In genomic region chr7:71746118-71746897, GRCm38 (mm10) we compare ENCODE assay signal across 23 mouse cellular contexts.
DNase-seq lines count a peak whose midpoint lies in the region; ATAC-seq and TF ChIP-seq lines count a peak whose summit lies in the region.
"Had no signal": no experiment of that assay in that cellular context is flagged by ENCODE, and none has a peak within 500 bp of the region (broad histone marks: within the 10 kb centered on the region; RNA-seq: fewer than 3 reads in every experiment).

No protein-coding gene starts in this region.

- H3K9me3 ChIP-seq in forebrain, embryonic 13.5 days (replicated peaks), result no peaks in the 10 kb centered on the region
- H3K9me3 ChIP-seq in forebrain, embryonic 10.5 days, result no peaks in the 10 kb centered on the region
- no peaks in the 10 kb centered on the region for H3K9me3 ChIP-seq in midbrain, embryonic 13.5 days
- no peaks in the 10 kb centered on the region for H3K9me3 ChIP-seq in midbrain, embryonic 11.5 days (ENCODE audit: control insufficient read depth, low read length)
- no peaks in the 10 kb centered on the region for H3K9me3 ChIP-seq in forebrain, embryonic 14.5 days (replicated peaks; ENCODE audit: control insufficient read depth, low read length)
- H3K9me3 ChIP-seq in liver, postnatal 0 days (ENCODE audit: low read length), result no peaks in the 10 kb centered on the region
- H3K9me3 ChIP-seq: heart, embryonic 15.5 days; limb, embryonic 13.5 days; liver, embryonic 13.5 days; lung, embryonic 15.5 days had no signal

- ATAC-seq in forebrain, embryonic 13.5 days, result peak; percentile 66
- ATAC-seq in midbrain, embryonic 13.5 days, result peak; percentile 66; the same call in 1 of the 2 replicates
- no peak; the same call in 1 of the 2 replicates for ATAC-seq in midbrain, embryonic 11.5 days (ENCODE audit: low FRiP score)
- ATAC-seq in forebrain, embryonic 14.5 days, result peak; percentile 68
- ATAC-seq in liver, postnatal 0 days, result no peak

- H3K9ac ChIP-seq in forebrain, embryonic 13.5 days, result no peak overlapping the region
- no peak overlapping the region for H3K9ac ChIP-seq in midbrain, embryonic 13.5 days (replicated peaks)
- H3K9ac ChIP-seq in midbrain, embryonic 11.5 days (ENCODE audit: low read length), result no peak overlapping the region
- no peak overlapping the region for H3K9ac ChIP-seq in forebrain, embryonic 14.5 days (ENCODE audit: low read length)
- no peak overlapping the region for H3K9ac ChIP-seq in liver, postnatal 0 days (replicated peaks)
- H3K9ac ChIP-seq: heart, embryonic 15.5 days; limb, embryonic 13.5 days; liver, embryonic 13.5 days; lung, embryonic 15.5 days had no signal

- no peak overlapping the region for H3K4me3 ChIP-seq in forebrain, embryonic 13.5 days
- no peak overlapping the region for H3K4me3 ChIP-seq in forebrain, embryonic 10.5 days
- H3K4me3 ChIP-seq in midbrain, embryonic 13.5 days (replicated peaks), result no peak overlapping the region
- no peak overlapping the region for H3K4me3 ChIP-seq in midbrain, embryonic 11.5 days (ENCODE audit: low read depth, low read length)
- no peak overlapping the region for H3K4me3 ChIP-seq in forebrain, embryonic 14.5 days (ENCODE audit: low read depth, low read length)
- H3K4me3 ChIP-seq in liver, postnatal 0 days (ENCODE audit: low read depth, low read length), result no peak overlapping the region
- H3K4me3 ChIP-seq: gastrocnemius, adult 2 months; heart, embryonic 15.5 days; limb, embryonic 13.5 days; liver, embryonic 13.5 days; lung, embryonic 15.5 days had no signal

- no peak for TF ChIP-seq EP300 in liver, postnatal 0 days (IDR thresholded peaks at IDR 0.05; ENCODE audit: low read depth)

- no peak for DNase-seq in forebrain, embryonic 10.5 days (ENCODE audit: extremely low spot score, low spot score)
- no peak for DNase-seq in midbrain, embryonic 11.5 days (ENCODE audit: low spot score, missing footprints)
- peak; percentile 25 for DNase-seq in forebrain, embryonic 14.5 days (ENCODE audit: low spot score)
- DNase-seq in retina, embryonic 14.5 days (ENCODE audit: low spot score), result peak; percentile 80
- no peak for DNase-seq in liver, postnatal 0 days
- DNase-seq: B cell, adult 2 months; cerebellum, adult 18-20 months; cerebellum, postnatal 14 days; gastrocnemius, adult 2 months; heart, postnatal 36 days; kidney, adult 18-20 months; kidney, postnatal 4 days; liver, embryonic 13.5 days; lung, postnatal 4 days; thymus, adult 2 months; thymus, postnatal 4 days had no signal

- WGBS in forebrain, embryonic 13.5 days, result 54% methylated on average over 7 of the region's 7 CpGs
- WGBS in forebrain, embryonic 10.5 days, result 85% methylated on average over 7 of the region's 7 CpGs
- WGBS in midbrain, embryonic 13.5 days, result 57% methylated on average over 7 of the region's 7 CpGs
- 81% methylated on average over 7 of the region's 7 CpGs for WGBS in midbrain, embryonic 11.5 days
- 67% methylated on average over 7 of the region's 7 CpGs for WGBS in forebrain, embryonic 14.5 days
- 76% methylated on average over 7 of the region's 7 CpGs for WGBS in liver, postnatal 0 days (ENCODE audit: insufficient replicate concordance)

- H3K27me3 ChIP-seq in forebrain, embryonic 13.5 days, result no peaks in the 10 kb centered on the region
- peaks cover 5% of the 10 kb centered on the region; the same call in 1 of the 2 replicates for H3K27me3 ChIP-seq in forebrain, embryonic 10.5 days (ENCODE audit: poor library complexity, severe bottlenecking)
- no peaks in the 10 kb centered on the region for H3K27me3 ChIP-seq in midbrain, embryonic 13.5 days
- no peaks in the 10 kb centered on the region for H3K27me3 ChIP-seq in midbrain, embryonic 11.5 days (ENCODE audit: control insufficient read depth, insufficient read depth, low read length)
- no peaks in the 10 kb centered on the region for H3K27me3 ChIP-seq in forebrain, embryonic 14.5 days (replicated peaks; ENCODE audit: control insufficient read depth, insufficient read depth, low read length)
- no peaks in the 10 kb centered on the region for H3K27me3 ChIP-seq in liver, postnatal 0 days (ENCODE audit: insufficient read depth, low read length)
- H3K27me3 ChIP-seq: CH12.LX; heart, embryonic 15.5 days; limb, embryonic 13.5 days; liver, embryonic 13.5 days; lung, embryonic 15.5 days had no signal

- no peak for TF ChIP-seq CTCF in liver, postnatal 0 days (IDR thresholded peaks at IDR 0.05; ENCODE audit: low read depth)

- no peaks in the 10 kb centered on the region for H3K4me1 ChIP-seq in forebrain, embryonic 13.5 days
- H3K4me1 ChIP-seq in forebrain, embryonic 10.5 days, result no peaks in the 10 kb centered on the region
- no peaks in the 10 kb centered on the region for H3K4me1 ChIP-seq in midbrain, embryonic 13.5 days (replicated peaks)
- H3K4me1 ChIP-seq in midbrain, embryonic 11.5 days (ENCODE audit: control insufficient read depth, insufficient read depth, low read length), result no peaks in the 10 kb centered on the region
- H3K4me1 ChIP-seq in forebrain, embryonic 14.5 days (ENCODE audit: control insufficient read depth, insufficient read depth, low read length), result no peaks in the 10 kb centered on the region
- H3K4me1 ChIP-seq in liver, postnatal 0 days (ENCODE audit: insufficient read depth), result no peaks in the 10 kb centered on the region
- H3K4me1 ChIP-seq: heart, embryonic 15.5 days; limb, embryonic 13.5 days; liver, embryonic 13.5 days; lung, embryonic 15.5 days had no signal

- 0 out of 2 replicates have a peak overlapping the region, but pooled peaks have one; percentile 25 for H3K27ac ChIP-seq in forebrain, embryonic 13.5 days
- H3K27ac ChIP-seq in forebrain, embryonic 10.5 days, result no peak overlapping the region
- no peak overlapping the region for H3K27ac ChIP-seq in midbrain, embryonic 13.5 days
- H3K27ac ChIP-seq in midbrain, embryonic 11.5 days (ENCODE audit: low read depth, low read length), result no peak overlapping the region
- no peak overlapping the region for H3K27ac ChIP-seq in forebrain, embryonic 14.5 days (ENCODE audit: low read depth, low read length)
- no peak overlapping the region for H3K27ac ChIP-seq in liver, postnatal 0 days (ENCODE audit: low read depth)
- H3K27ac ChIP-seq: gastrocnemius, adult 2 months; heart, embryonic 15.5 days; limb, embryonic 13.5 days; liver, embryonic 13.5 days; lung, embryonic 15.5 days had no signal

- H3K4me2 ChIP-seq in forebrain, embryonic 13.5 days, result no peak overlapping the region
- H3K4me2 ChIP-seq in midbrain, embryonic 13.5 days (replicated peaks), result no peak overlapping the region
- H3K4me2 ChIP-seq in midbrain, embryonic 11.5 days, result no peak overlapping the region
- H3K4me2 ChIP-seq in forebrain, embryonic 14.5 days (ENCODE audit: low read length), result no peak overlapping the region
- H3K4me2 ChIP-seq in liver, postnatal 0 days (ENCODE audit: low read depth, low read length), result no peak overlapping the region
- H3K4me2 ChIP-seq: heart, embryonic 15.5 days; limb, embryonic 13.5 days; liver, embryonic 13.5 days; lung, embryonic 15.5 days had no signal

- H3K36me3 ChIP-seq in forebrain, embryonic 13.5 days (ENCODE audit: poor library complexity, severe bottlenecking), result no peaks in the 10 kb centered on the region
- no peaks in the 10 kb centered on the region for H3K36me3 ChIP-seq in forebrain, embryonic 10.5 days (replicated peaks)
- H3K36me3 ChIP-seq in midbrain, embryonic 13.5 days, result no peaks in the 10 kb centered on the region
- no peaks in the 10 kb centered on the region for H3K36me3 ChIP-seq in midbrain, embryonic 11.5 days (ENCODE audit: control insufficient read depth, insufficient read depth, low read length)
- H3K36me3 ChIP-seq in forebrain, embryonic 14.5 days (ENCODE audit: control insufficient read depth, insufficient read depth, low read length), result no peaks in the 10 kb centered on the region
- no peaks in the 10 kb centered on the region for H3K36me3 ChIP-seq in liver, postnatal 0 days (replicated peaks; ENCODE audit: insufficient read depth, low read length)
- H3K36me3 ChIP-seq: G1E; heart, embryonic 15.5 days; limb, embryonic 13.5 days; liver, embryonic 13.5 days; lung, embryonic 15.5 days had no signal

Comparison
In these comparisons a context has a peak if more than half of its experiments do, and no peak if none do; other contexts are left out.
1. ATAC-seq: peak in forebrain, embryonic 13.5 days (single experiment), midbrain, embryonic 13.5 days (single experiment) and forebrain, embryonic 14.5 days (single experiment); none in midbrain, embryonic 11.5 days (single experiment) and liver, postnatal 0 days (single experiment).
2. DNase-seq: peak in forebrain, embryonic 14.5 days (single experiment) and retina, embryonic 14.5 days (single experiment); none in forebrain, embryonic 10.5 days (single experiment), midbrain, embryonic 11.5 days (single experiment) and liver, postnatal 0 days (single experiment).